Mouse (Mus musculus): ENCODE measurements around the gene Zfp980. TPM values are rescaled to one million over a fixed set of nuclear protein-coding genes. Genes with fewer than 3 reads are reported as not detected.
"Not testable (repeated sequence)": the region's sequence is repeated elsewhere in the genome, so short reads cannot be mapped to it uniquely, and the experiment has no call there.

Zfp980 gene
- polyA plus RNA-seq (2015; fragmentation: Nextera tagmentation; extraction: Ambion mirVana) = not detected in 2 replicates

DNA sequence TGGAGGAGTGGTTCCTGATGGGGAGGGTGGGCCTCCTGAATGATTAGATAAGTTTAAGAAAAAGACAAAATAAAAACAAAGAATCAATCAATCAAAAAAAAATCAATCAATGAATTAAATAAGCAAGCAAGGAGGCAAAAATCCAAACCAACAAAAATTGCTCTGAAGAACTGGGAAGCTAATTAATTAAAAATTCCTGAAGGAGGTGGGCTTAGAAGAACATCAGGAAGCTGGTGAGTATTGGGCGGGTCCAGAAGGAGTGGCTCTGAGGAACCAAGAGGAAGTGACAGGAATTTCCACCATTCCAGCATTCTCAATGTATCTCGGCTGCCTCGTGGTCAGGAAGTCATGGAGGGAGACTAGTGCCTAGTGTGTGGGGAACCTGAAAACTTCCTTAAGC is at the start of gene Zfp980:
Zfp980 (plus strand) TSS at position 301 of the 400 bp plus-strand sequence.
- H3K36me3 ChIP-seq (ENCODE audit: insufficient read depth, low read length); H3K4me2 ChIP-seq (ENCODE audit: low read length); H3K27ac ChIP-seq; ATAC-seq (replicated peaks; ENCODE audit: low FRiP score, low read depth); H3K27me3 ChIP-seq (ENCODE audit: insufficient read depth, low read length); H3K4me1 ChIP-seq (replicated peaks; ENCODE audit: insufficient read depth, low read length); H3K9ac ChIP-seq (ENCODE audit: low read depth, low read length); DNase-seq (ENCODE audit: low spot score); H3K4me3 ChIP-seq (replicated peaks; ENCODE audit: low read depth, low read length); H3K9me3 ChIP-seq (replicated peaks; ENCODE audit: low read length): not testable (repeated sequence)
- WGBS = 83% methylated on average over 3 of the region's 3 CpGs

DNA sequence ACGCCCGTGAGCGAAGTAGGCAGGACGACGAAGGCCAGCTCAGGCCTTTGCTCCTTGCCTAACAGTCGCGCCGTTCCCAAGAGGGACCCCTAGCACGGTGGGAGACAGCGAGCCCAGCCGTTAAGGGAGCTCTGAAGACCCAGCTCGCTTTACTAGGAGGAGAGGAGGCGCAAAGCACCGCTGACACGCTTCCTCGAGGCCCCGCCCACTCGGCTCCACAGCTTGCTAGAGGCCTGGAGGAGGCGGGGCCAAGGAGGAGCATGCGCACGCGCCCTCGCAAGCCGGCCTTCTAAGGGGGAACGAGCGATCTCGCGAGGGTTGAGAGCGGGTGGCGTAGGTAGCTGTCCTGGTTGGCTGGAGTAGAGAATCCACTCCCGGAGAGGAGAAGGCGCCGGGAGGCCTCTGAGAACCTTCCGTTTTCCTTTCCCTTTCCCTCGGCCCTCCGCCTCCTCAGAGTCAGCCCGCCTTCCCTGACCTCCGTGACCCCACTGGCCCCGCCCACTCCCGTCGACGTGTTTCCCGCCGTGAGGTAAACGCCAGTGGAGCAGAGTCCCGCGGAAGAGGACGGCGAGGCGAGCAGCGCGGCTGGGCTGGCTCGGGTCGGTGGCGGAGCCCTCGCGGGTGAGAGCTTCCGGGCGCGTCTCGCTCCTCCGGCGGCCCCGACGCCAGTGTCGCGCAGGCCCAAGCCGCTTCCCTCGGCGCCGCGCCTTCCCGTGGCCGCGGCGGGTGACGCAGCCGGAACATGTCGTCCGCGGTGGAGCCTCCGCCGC is 29.9 kb upstream of the Zfp980 start:
- ATAC-seq (replicated peaks; ENCODE audit: low FRiP score, low read depth); H3K9ac ChIP-seq (ENCODE audit: low read depth, low read length); H3K36me3 ChIP-seq (ENCODE audit: insufficient read depth, low read length); H3K27me3 ChIP-seq (ENCODE audit: insufficient read depth, low read length); DNase-seq (ENCODE audit: low spot score); H3K4me2 ChIP-seq (ENCODE audit: low read length); H3K9me3 ChIP-seq (replicated peaks; ENCODE audit: low read length); H3K4me3 ChIP-seq (replicated peaks; ENCODE audit: low read depth, low read length); H3K27ac ChIP-seq; H3K4me1 ChIP-seq (replicated peaks; ENCODE audit: insufficient read depth, low read length): not testable (repeated sequence)
- WGBS = 34% methylated on average over 60 of the region's 83 CpGs

DNA sequence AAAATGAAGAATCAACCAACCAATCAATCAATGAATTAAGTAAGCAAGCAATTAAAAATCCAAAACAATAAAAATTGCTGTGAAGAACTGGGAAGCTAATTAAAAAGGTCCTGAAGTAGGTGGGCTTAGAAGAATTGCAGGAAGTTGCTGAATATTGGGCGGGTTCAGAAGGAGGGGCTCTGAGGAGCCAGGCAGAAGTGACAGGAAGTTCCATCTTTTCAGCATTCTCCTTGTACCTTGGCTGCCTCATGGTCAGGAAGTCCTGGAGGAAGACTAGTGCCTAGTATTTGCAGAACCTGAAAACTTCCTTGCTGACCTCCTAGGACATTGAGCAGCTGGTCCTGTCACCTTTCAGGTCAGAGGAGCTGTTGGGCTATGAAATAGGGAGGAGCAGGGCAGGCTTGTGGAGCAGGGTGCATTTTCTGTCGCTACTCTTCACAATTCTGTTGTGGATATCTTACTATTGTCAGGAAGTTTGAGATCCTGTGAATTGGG is 3.8 kb downstream of the Zfp980 start:
- H3K4me2 ChIP-seq (ENCODE audit: low read length); H3K27me3 ChIP-seq (ENCODE audit: insufficient read depth, low read length); H3K36me3 ChIP-seq (ENCODE audit: insufficient read depth, low read length): not testable (repeated sequence)

DNA sequence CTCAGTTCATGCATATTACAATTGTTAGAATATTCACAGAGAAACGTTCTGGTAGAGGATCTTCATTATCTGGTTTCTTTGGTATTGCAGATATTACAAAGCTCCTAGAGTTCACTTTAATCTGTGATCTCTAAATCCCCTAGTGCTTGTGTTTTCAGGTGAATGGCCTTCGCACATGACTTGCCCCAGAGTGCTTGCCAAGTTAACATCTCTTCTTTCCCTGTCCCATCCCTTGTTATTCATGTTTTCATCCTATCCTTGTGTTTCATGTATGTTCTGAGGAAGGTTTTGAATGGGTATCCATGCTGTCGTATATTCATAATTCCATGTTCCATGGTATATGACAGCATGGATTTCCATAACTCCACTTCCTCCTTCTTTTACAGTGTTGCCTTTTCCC is 9.7 kb downstream of the Zfp980 start:
- H3K4me3 ChIP-seq (replicated peaks; ENCODE audit: low read depth, low read length); DNase-seq (ENCODE audit: low spot score); ATAC-seq (replicated peaks; ENCODE audit: low FRiP score, low read depth); H3K27ac ChIP-seq; H3K9ac ChIP-seq (ENCODE audit: low read depth, low read length); H3K9me3 ChIP-seq (replicated peaks; ENCODE audit: low read length); H3K36me3 ChIP-seq (ENCODE audit: insufficient read depth, low read length); H3K4me1 ChIP-seq (replicated peaks; ENCODE audit: insufficient read depth, low read length); H3K4me2 ChIP-seq (ENCODE audit: low read length); H3K27me3 ChIP-seq (ENCODE audit: insufficient read depth, low read length): not testable (repeated sequence)
- 86% methylated on average over 3 of the region's 3 CpGs for WGBS

More for the DNA sequence above, 3.8 kb downstream of the Zfp980 start:
- H3K9ac ChIP-seq (ENCODE audit: low read depth, low read length); ATAC-seq (replicated peaks; ENCODE audit: low FRiP score, low read depth); H3K27ac ChIP-seq; DNase-seq (ENCODE audit: low spot score); H3K9me3 ChIP-seq (replicated peaks; ENCODE audit: low read length); H3K4me3 ChIP-seq (replicated peaks; ENCODE audit: low read depth, low read length); H3K4me1 ChIP-seq (replicated peaks; ENCODE audit: insufficient read depth, low read length): not testable (repeated sequence)
- 66% methylated on average over 2 of the region's 2 CpGs for WGBS

DNA sequence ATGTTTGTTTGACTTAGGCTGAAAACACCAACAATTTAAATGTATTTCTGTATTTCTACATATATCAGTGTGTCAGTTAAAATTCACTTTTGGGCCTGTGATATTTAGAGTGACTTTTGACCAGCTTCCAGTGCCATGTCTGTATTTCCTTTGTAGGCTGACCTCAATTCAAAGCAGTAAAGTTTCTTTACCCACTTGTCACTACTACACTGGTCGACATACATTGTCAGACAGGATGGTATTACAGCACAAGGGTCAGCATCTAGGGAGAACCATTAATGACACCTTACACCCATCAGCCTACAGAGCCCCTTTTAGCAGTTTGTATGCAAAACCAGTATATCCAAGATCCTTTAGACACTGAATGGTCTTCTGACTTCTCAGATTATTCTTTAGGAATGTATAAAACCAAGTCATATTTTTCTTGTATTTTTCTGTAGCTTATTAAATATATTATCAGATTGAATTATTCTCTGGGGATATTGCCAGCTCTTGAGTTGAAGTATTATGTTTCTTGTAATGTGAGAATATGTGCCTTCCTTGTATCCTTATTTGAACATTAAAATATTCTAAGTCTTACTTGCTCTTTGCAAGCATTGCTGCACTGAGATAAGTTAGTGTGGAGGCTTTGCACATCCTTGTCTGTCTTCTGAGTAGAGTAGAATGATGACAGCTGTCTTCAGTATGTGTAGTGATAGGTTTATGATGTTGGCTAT is 10.3 kb downstream of the Zfp980 start:
- H3K9ac ChIP-seq (ENCODE audit: low read depth, low read length); H3K27ac ChIP-seq; H3K4me1 ChIP-seq (replicated peaks; ENCODE audit: insufficient read depth, low read length); H3K4me2 ChIP-seq (ENCODE audit: low read length); DNase-seq (ENCODE audit: low spot score); H3K9me3 ChIP-seq (replicated peaks; ENCODE audit: low read length); H3K4me3 ChIP-seq (replicated peaks; ENCODE audit: low read depth, low read length); H3K36me3 ChIP-seq (ENCODE audit: insufficient read depth, low read length); H3K27me3 ChIP-seq (ENCODE audit: insufficient read depth, low read length): not testable (repeated sequence)
- ATAC-seq (replicated peaks; ENCODE audit: low FRiP score, low read depth) = peak; percentile 57; the same call in 1 of the 2 replicates
- WGBS = 45% methylated on average over 1 of the region's 1 CpGs

DNA sequence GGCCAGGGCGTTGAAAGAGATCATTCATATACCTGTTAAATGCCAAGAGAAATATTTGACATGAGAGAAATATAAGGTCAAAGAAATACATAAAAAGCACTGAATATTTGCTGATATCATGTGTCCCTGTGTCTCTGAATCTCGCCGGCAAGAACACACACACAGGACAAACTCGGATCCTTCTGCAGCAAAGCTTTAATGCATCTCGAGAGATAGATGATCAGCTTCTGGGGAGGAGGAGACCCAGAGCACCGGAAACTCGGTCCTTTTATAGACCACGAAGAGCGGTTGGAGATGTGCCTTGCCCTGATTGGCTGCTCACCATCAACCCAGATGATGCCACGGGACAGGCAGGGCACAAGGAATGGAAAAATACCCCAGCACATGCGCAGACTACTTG is 11.5 kb downstream of the Zfp980 start:
- not testable (repeated sequence) for ATAC-seq (replicated peaks; ENCODE audit: low FRiP score, low read depth); DNase-seq (ENCODE audit: low spot score); H3K27me3 ChIP-seq (ENCODE audit: insufficient read depth, low read length); H3K4me2 ChIP-seq (ENCODE audit: low read length); H3K9me3 ChIP-seq (replicated peaks; ENCODE audit: low read length); H3K36me3 ChIP-seq (ENCODE audit: insufficient read depth, low read length); H3K4me1 ChIP-seq (replicated peaks; ENCODE audit: insufficient read depth, low read length); H3K4me3 ChIP-seq (replicated peaks; ENCODE audit: low read depth, low read length); H3K9ac ChIP-seq (ENCODE audit: low read depth, low read length); H3K27ac ChIP-seq
- 81% methylated on average over 8 of the region's 11 CpGs for WGBS

DNA sequence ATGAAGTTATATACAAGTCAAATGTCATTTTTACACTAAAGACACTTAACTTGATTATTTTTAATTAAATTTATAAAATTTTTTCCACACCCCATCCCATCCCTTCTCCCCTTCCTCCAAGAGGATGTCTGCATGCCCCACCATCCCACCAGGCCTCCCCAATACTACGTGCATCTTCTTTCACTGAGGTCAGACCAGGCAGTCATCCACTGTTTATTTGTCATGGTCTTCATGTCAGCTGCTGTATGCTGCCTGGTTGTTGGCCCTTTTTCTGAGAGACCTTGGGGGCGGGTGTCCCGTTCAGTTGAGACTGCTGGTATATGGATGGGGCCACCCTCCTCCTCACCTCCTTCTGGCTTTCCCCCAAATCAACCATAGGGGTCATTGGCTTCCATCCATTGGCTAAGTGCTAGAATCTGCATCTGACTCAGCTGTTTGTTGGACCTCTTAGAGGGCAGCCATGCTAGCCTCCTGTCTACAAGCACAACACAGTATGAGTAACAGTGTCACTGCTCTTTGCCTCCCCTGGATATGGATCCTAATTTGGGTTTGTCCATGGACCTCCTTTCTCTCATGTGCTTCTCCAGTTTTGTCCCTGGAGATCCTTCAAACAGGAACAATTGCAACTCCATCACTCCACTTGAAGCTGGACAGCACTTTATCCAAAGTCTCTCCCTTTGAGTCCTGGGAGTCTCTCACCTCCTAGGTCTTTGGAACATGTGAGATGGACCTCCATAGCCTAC is 12.7 kb downstream of the Zfp980 start:
- WGBS = 80% methylated on average over 3 of the region's 3 CpGs
- H3K36me3 ChIP-seq (ENCODE audit: insufficient read depth, low read length); H3K27me3 ChIP-seq (ENCODE audit: insufficient read depth, low read length); H3K4me1 ChIP-seq (replicated peaks; ENCODE audit: insufficient read depth, low read length); DNase-seq (ENCODE audit: low spot score); H3K9ac ChIP-seq (ENCODE audit: low read depth, low read length); H3K9me3 ChIP-seq (replicated peaks; ENCODE audit: low read length); H3K27ac ChIP-seq; H3K4me3 ChIP-seq (replicated peaks; ENCODE audit: low read depth, low read length); H3K4me2 ChIP-seq (ENCODE audit: low read length): not testable (repeated sequence)
- peak; percentile 57 for ATAC-seq (replicated peaks; ENCODE audit: low FRiP score, low read depth)

DNA sequence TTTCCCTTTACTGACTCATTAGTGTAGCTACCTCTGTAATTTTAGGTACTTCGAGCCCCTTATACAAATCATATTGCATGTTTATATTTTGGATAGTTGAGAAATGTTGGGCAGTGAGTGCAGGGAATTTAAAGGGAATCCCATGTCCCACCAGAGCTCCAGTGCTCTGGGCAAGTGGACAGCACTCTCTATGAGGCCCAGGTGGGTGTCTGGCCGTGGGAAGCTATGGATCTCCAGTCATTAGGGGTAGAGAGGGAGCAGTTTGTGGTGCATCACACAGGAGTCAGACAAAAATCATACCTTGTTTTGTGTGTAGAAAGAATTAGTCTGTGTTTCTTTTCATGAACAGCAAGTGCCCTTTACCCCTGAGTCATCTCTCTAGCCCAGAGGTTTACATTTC is 15.6 kb downstream of the Zfp980 start:
- not testable (repeated sequence) for H3K27me3 ChIP-seq (ENCODE audit: insufficient read depth, low read length); ATAC-seq (replicated peaks; ENCODE audit: low FRiP score, low read depth); H3K9me3 ChIP-seq (replicated peaks; ENCODE audit: low read length); H3K4me1 ChIP-seq (replicated peaks; ENCODE audit: insufficient read depth, low read length); H3K4me2 ChIP-seq (ENCODE audit: low read length); H3K27ac ChIP-seq; H3K36me3 ChIP-seq (ENCODE audit: insufficient read depth, low read length); H3K9ac ChIP-seq (ENCODE audit: low read depth, low read length); H3K4me3 ChIP-seq (replicated peaks; ENCODE audit: low read depth, low read length); DNase-seq (ENCODE audit: low spot score)
- WGBS = 52% methylated on average over 2 of the region's 2 CpGs
